Mouse (Mus musculus) kidney, adult 2 months (tissue): ENCODE measurements around the gene Fgf12.

Source experiments
- CTCF ChIP-seq: fragments of 200-500 bp; conservative IDR thresholded peaks from 2 replicates; pipeline ENCODE4 v1.5.1; 2011; ENCODE audit warnings: low read depth, mild to moderate bottlenecking, control low read depth, low read length, moderate library complexity, mixed read lengths; ENCODE audit not compliant: insufficient read depth, insufficient read length
- POLR2A ChIP-seq: fragments of 200-500 bp; IDR thresholded peaks from one replicate; pipeline ENCODE4 v1.6.1; 2011; ENCODE audit warnings: low read depth, low read length, control low read depth

DNA sequence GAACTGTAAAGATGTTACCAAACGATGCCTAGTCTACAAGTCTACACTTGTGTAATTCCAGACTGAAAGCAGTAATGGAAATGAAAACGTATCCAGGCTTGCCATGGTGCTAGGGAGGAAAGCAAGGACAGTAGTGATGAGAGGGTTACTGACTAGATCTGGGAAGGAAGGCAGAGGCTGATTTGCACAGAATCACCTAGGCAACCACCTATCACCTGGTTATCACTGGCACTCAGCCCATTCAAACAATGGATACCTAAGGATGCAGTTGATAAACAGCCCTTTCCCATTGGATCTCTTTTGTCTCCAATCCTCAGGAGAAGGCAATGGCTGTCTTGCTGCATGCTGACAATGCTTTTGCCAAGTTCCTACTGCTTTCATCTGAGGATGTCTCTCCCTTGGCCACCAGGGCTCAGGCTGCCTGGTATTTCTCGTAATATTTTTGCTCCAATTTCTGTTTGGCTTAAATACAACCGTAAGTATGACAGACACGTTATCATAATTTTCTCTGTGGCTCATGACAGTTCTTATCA lies 84.0 kb downstream of the Fgf12 start:
- TF ChIP-seq POLR2A = no peak
- TF ChIP-seq CTCF = no peak
